Mouse (Mus musculus) limb, embryonic 11.5 days (tissue): ENCODE measurements around the gene Ddit4. TPM values are rescaled to one million over a fixed set of nuclear protein-coding genes. Genes with fewer than 3 reads are reported as not detected.

ENCODE experiments used
- polyA plus RNA-seq: library from polyadenylated mRNA; unstranded; fragments of >200 nt; fragmentation: Nextera tagmentation; extraction: Ambion mirVana; gene quantifications from 2 replicates; pipeline ENCODE4 v1.2.1, GENCODE M21; 2014

Ddit4 gene
- polyA plus RNA-seq, 1 experiment from 2014 or later, result 10.2 TPM

Other genes starting within 250 kb of the Ddit4 start
- 50.4 and 55.7 TPM in 2 replicates for gene Micu1, start 249.4 kb downstream of the Ddit4 start, polyA plus RNA-seq
- 22.5 and 23.8 TPM in 2 replicates for gene Dnajb12, start 72.3 kb downstream of the Ddit4 start, polyA plus RNA-seq
- 45.2 and 46.7 TPM in 2 replicates for gene Ascc1, start 51.0 kb upstream of the Ddit4 start, polyA plus RNA-seq
- 111 and 112 TPM in 2 replicates for gene Anapc16, start 51.3 kb upstream of the Ddit4 start, polyA plus RNA-seq
- gene Spock2, start 154.4 kb upstream of the Ddit4 start, polyA plus RNA-seq, result 1.8 and 2.0 TPM in 2 replicates